Mouse (Mus musculus) heart, postnatal 0 days (tissue): ENCODE results near the gene Pnpla8.

ENCODE experiments used
- CTCF ChIP-seq: IDR thresholded peaks from 2 replicates; pipeline ENCODE4 v1.5.1; 2016; ENCODE audit warnings: antibody characterized with exemption, control low read depth, low read depth
- EP300 ChIP-seq: IDR thresholded peaks from 2 replicates; pipeline ENCODE4 v1.6.1; 2016; ENCODE audit warnings: antibody characterized with exemption, low read depth

DNA sequence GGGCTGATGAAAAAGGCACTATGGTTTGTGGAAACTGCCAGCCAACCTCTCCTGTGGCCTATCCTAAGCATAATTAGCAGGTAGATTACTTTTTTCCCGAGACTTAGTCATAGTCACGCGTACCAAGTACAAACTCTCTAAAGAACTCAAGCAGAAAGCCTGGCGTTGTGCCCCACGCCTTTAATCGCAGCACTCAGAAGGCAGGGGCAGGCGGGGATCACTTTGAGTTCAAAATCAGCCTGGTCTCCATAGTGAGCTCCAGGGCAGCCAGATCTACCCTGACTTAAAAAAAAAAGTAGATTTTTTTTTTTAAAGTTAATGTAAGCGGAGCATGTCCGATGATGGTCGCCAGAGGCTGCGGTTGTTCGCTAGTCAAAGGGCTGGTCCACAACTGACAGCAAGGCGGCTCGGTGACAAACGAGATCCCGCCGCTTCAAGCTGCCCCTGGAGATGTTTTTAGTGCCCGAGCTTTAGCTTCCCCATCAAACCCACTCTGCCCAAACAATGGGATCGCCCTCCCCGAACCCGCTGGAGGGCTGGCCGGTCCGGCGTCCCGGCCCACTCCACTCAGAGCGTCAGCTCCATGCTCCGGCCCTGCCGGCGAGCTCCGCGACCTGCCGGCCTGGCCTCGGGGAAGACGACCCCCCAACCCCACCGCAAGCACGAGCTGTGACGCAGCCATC is 11.9 kb upstream of the Pnpla8 start:
- TF ChIP-seq CTCF (no peak), EP300 (no peak)
